Mouse (Mus musculus) ovary, adult 18-20 months (tissue): Measurements from ENCODE around the gene Aym1.
"Not testable (repeated sequence)": the region's sequence is repeated elsewhere in the genome, so short reads cannot be mapped to it uniquely, and the experiment has no call there.

Experiments
- DNase-seq: peaks from one replicate; pipeline ENCODE4 v3.0.0; 2022; ENCODE audit warnings: low spot score, mixed read lengths

Aym1 gene

GRCm38 (mm10) chr5:113357186-113357585, at the start of gene Aym1:
Gene Aym1, plus strand, starts transcription at chr5:113357294.
- no peak for DNase-seq

- no peak for DNase-seq
Measured at GRCm38 (mm10) chr5:113309491-113310376, 47.4 kb upstream of the Aym1 start.

DNA sequence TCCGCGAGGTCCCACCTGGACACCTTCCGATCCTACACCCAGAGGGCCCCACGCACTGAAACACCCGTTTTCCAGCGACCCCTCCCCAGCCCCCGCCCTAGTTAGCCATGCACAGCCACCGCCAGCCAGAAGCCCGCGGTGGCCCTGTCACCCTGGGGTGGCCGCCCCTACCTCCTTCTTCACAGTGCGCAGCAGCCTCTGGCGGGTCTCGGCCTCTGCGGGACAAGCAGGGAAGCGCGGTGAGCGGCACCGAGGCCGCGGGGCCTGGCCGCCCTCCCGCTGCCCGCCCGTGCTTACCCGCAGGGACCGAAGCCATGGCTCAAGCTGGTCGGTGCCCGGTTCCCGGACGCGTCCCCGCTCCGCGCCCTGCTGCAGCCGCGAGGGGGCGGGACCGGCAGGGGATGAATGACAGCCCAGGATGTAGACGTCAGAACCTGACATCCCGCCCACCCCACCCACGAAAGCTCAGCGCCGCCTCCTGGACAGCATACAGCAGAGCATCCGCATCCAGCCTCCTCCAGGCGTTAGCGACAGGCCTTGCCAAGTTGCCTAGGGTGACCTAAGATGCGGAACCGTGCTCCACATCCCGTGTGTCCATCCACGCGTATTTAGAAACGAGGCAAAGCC, 46.6 kb upstream of the Aym1 start, which contains the start of gene Sgsm1:
Gene Sgsm1 (minus strand): TSS at position 410 of the 627 bp plus-strand sequence.
- no peak for DNase-seq

- no peak for DNase-seq
Measured at GRCm38 (mm10) chr5:113313998-113314397, 43.1 kb upstream of the Aym1 start.

DNA sequence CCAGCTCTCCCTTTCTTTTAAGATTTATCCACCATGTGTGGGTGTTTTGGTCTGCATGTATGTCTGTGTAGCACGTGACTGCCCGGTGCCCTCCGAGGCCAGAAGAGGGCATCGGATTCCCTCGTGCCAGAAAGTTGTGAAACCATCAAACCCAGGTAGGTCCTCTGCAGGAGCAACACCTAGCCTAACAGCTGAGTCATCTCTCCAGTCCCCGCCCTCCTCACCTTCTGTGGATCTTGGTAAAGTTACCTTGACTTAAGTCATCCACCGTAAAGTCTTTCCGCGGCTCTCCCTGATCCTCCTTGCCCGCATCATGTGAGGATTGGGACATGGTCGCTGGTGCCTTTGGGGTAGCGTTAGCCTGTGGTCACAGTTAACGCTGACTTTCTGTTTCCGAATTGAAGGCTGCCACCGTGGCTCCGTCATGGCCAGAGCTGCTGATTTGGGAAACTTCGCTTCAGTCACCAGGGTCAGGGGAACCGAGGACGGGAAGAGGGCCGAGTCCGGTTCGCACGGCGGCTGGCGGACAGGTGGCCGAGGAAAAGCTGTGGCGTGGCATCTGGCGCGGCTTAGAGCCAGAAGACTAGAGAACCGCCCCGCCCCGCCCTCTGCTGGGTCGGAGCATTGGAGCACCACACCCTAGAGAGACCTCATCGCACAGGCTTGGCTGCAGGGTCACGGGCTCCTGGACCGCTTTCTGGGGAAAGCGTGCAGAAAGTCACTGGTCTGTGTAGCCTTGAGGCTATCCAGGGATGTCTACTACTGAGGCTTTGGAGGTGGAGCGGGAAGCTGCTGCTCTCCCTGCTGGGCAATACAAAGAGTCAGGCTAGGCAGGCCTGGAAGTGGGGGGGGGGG, 33.1 kb upstream of the Aym1 start:
- DNase-seq: no peak

DNA sequence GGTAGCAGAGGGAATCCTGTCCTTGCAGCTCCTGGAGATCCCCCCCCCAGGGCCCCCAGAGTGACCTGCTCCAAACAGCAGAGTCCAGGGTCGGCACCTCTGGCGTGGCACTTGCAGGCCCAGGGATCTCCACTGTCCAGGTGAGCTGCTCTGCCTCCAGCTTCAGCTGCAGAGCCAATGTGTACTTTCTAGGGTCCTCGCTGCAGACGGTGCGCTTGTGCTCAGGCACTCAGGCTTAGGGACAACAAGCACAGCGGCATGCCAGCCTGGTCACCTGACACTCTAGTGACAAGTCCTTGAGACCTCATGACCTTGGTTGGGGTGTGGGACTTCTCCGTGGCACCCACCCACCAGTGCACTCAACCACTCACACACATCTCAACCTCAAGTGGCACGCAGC, 27.6 kb upstream of the Aym1 start:
- no peak for DNase-seq

DNA sequence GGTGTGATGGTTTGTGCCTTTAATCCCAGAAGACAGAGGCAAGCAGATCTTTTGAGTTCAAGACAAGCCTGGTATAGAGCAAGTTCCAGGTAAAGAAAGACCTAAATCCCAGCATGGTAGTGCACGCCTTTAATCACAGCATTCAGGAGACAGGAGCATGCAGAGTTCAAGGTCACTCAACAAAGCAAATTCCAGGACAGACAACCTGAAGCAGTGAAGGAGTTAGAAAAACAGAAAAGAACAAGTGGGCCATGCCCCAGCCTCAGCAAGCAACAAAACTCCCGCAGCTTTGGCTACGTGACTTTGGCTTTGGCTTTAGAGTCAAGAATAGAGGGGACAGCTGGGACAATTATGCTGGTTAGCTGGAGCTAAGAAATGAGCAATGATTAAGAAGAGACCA, 26.9 kb upstream of the Aym1 start:
- DNase-seq: no peak

DNA sequence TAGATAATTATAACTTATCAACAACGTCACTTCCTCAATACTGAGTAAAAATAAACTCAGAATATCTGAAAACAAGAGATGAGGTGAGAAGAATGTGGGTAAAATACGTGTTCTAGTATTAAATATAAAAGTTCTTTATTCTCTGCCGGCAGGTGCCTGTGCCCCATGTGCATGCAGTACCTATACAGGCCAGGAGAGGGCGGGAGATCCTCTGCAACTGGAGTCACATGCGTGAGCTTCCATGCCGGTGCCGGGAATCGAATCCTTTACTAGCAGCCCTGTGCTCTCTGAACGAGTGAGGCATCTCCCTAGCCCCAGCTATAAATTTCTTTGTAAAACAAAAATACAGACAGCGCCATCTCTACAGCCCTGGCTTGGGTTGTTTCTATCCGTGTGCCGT, 24.9 kb upstream of the Aym1 start:
- no peak for DNase-seq

DNA sequence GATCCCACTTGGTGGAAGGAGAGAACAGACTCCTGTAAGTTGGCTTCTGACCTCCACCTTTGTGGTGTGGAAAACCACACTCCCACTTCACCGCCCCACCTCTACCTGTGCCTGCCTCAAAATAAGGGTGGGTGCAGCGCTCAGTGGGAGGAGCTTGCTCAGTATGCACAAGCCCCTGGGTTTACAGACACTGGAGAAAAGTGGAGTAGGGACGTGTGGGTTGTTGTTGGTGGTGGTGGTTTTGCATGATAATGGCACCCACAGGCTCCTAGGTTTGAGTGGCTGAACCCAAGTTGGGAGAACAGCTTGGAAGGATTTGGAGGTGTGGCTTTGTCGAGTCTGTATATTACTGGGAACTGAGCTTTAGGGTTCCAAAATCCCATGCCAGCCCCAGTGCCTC, 24.2 kb upstream of the Aym1 start:
- DNase-seq: no peak

- no peak for DNase-seq
Measured at GRCm38 (mm10) chr5:113334621-113335530, 22.2 kb upstream of the Aym1 start.

GRCm38 (mm10) chr5:113335732-113336131, 21.4 kb upstream of the Aym1 start:
- DNase-seq: no peak

- no peak for DNase-seq
Measured at GRCm38 (mm10) chr5:113336281-113336680, 20.8 kb upstream of the Aym1 start.

DNA sequence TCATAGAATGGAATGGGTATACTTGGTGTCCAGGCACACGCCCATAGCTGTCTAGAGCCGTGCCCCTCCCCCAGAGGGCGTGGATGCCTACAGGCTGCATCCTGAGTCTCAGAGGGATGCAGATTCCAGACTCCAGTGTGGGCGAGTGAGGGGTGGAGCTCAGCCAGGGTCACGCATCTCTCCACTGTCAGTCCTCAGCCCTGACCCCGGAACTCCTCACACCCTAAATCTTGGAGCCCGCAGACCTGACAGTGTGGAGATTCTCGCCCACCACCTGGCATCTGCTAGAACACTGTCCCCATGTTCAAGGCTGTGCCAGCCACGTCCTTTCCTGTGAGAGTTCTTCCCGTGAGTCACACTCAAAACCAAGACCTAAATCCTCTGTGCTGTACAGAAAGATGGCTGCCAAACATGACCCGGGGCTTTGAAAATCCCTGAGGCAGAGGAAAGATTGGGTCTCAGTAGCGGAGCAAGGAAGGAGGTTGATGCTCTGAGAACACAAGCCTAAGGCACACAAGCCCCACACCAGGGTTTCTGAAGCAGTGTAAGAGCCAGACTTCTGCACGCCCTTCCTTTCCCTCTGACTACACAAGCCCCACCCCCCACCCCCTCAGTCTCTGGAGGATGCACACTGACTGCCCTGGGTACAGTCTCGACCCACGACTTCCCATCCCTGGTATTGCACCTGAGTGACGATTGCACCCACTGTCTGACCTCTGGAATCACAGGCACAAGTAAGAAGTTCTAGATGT, 12.3 kb upstream of the Aym1 start:
- DNase-seq: no peak

- DNase-seq: no peak
Measured at GRCm38 (mm10) chr5:113345781-113346180, 11.3 kb upstream of the Aym1 start.

DNA sequence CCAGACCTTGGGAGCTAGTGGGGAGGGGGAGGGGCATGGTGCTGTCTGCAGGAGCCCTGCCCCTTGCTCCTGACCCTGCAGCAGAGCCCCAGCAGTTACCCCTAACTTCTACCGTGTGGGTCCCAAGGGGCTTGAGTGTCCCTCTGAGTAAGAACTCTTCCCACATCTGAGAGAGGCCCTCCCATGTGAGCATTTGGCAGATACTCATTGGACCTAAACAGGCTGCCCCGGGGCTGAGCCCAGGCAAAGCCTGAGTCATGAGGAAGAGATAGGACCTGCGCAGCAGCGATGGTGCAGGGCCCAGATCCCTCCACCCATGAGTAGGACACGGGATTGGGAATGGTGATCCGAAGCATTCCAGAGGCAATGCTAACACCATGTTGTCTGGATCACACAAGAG, 10.4 kb upstream of the Aym1 start:
- DNase-seq: not testable (repeated sequence)

DNA sequence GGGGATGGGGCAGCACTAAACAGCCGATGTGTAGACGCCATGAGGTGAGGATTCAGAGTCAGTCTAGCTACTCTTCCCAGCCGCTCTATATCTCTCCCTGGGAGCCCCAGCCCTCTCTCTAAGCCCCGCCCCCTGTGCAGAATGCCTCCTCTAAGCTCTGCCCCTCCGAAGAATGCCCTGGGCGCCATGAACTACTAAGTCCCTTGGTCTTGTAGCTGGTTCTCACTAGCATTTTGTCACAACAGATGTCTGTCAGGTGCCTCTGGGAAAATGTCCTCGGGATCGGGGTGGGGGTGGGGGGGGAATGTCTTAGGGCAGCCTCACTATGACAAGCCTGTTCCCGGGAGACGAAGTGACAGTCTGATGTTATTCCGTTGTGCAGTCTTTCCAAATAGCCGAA, 9.5 kb upstream of the Aym1 start:
- no peak for DNase-seq

GRCm38 (mm10) chr5:113348597-113348996, 8.5 kb upstream of the Aym1 start:
- no peak for DNase-seq

DNA sequence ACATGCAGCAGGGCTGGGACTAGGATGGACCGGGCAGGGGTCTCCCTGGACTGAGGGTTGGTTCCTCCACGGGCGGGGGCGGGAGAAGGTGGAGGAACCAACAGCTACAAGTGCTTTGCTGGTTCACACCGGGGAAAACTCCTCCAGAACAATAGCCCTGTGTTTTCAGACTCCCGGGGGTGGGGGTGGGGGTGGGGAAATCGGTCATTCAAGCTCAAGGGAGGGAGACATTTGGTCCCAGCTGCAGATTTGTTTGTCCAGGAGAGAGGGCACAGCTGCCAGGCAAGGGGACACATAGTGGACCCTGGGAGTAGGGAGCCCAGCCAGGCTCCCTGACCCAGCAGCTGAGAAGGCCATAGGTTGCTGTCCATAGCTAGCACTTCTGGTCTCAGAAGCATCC, 7.9 kb upstream of the Aym1 start:
- DNase-seq: no peak

DNA sequence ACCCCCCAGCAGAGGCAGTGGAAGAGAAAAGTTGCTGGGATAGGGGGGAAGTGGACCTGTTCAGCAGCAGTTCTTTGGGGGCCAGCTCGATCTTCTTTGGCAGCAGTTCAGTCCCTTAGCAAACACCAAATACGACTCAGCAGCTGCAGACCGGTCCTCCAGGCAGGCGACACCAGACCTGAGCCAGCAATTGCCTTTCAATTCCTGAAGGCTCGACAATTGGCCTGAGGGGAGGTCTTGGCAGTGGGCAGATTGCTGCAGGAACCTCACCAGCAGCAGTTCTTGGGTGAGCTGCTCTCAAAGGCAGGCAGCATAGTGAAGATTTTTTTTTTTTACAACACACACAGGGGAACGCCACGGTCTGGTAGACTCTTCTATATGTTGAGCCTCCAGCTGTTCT, 7.3 kb upstream of the Aym1 start:
- DNase-seq: no peak

- no peak for DNase-seq
Measured at GRCm38 (mm10) chr5:113351768-113352167, 5.3 kb upstream of the Aym1 start.

- DNase-seq: no peak
Measured at GRCm38 (mm10) chr5:113352636-113353035, 4.5 kb upstream of the Aym1 start.
